8 mouse cellular contexts compared by ENCODE assay signal in genomic region chr16:35490231-35491070, GRCm38 (mm10). TPM values are rescaled to one million over a fixed set of nuclear protein-coding genes. Genes with fewer than 3 reads are reported as not detected.
DNase-seq lines count a peak whose midpoint lies in the region; ATAC-seq lines count a peak whose summit lies in the region.

TSS of gene Pdia5 (minus strand) at chr16:35490873.

- peak; percentile 97 for ATAC-seq in hindbrain, embryonic 16.5 days

- H3K4me3 ChIP-seq in hindbrain, embryonic 16.5 days (ENCODE audit: low read length): peak within 1 kb of the TSS; percentile 64

- H3K36me3 ChIP-seq in hindbrain, embryonic 16.5 days (ENCODE audit: control insufficient read depth, insufficient read depth, low read length): no peaks in the 10 kb centered on the region

- under 1% methylated on average over 61 of the region's 66 CpGs for WGBS in hindbrain, embryonic 16.5 days

- H3K27ac ChIP-seq in hindbrain, embryonic 16.5 days (ENCODE audit: low read depth, low read length): no peak within 1 kb of the TSS

- peak; percentile 93 to 97 for DNase-seq in adrenal gland, adult (ENCODE audit: inconsistent age in 2 of 2, low spot score in 1 of 2)
- peak; percentile 71 to 84 for DNase-seq in cerebellum, postnatal 4 days (ENCODE audit: low spot score in 2 of 2)
- DNase-seq in gastrocnemius, adult 8-10 months (ENCODE audit: low spot score in 2 of 2): peak; percentile 77 to 87
- DNase-seq in left cerebral cortex, adult 11 months (ENCODE audit: low spot score): peak; percentile 72
- DNase-seq in lung, postnatal 25 days (ENCODE audit: low spot score): peak; percentile 91
- peak; percentile 93 for DNase-seq in right cerebral cortex, adult 18-20 months
- DNase-seq in urinary bladder, postnatal 4 days (ENCODE audit: low spot score in 2 of 2): peak; percentile 82 to 90

- H3K4me2 ChIP-seq in hindbrain, embryonic 16.5 days (ENCODE audit: low read length): peak within 1 kb of the TSS; percentile 82

- peaks cover 6% of the 10 kb centered on the region for H3K4me1 ChIP-seq in hindbrain, embryonic 16.5 days (ENCODE audit: control insufficient read depth, insufficient read depth, low read depth, low read length)

- no peaks in the 10 kb centered on the region for H3K9me3 ChIP-seq in hindbrain, embryonic 16.5 days (ENCODE audit: control insufficient read depth, low read length)

- no peaks in the 10 kb centered on the region for H3K27me3 ChIP-seq in hindbrain, embryonic 16.5 days (replicated peaks; ENCODE audit: control insufficient read depth, insufficient read depth, low read length)

- peak within 1 kb of the TSS; percentile 78 for H3K9ac ChIP-seq in hindbrain, embryonic 16.5 days (ENCODE audit: low read depth, low read length)

RNA-seq across cellular contexts. Expression of gene Pdia5, which starts in this region (rescaled TPM):
- total RNA-seq in gastrocnemius, adult 8-10 months (2022): 1 to 10 TPM; 1.1 to 1.6 (median 1.4) TPM
- 12.8 and 15.4 TPM in 2 replicates for polyA plus RNA-seq in hindbrain, embryonic 16.5 days (2015; fragmentation: Nextera tagmentation; extraction: Ambion mirVana)
